Mouse (Mus musculus): ENCODE data around the gene Slc38a7.
"Not testable (repeated sequence)": the region's sequence is repeated elsewhere in the genome, so short reads cannot be mapped to it uniquely, and the experiment has no call there.

Slc38a7 gene

DNA sequence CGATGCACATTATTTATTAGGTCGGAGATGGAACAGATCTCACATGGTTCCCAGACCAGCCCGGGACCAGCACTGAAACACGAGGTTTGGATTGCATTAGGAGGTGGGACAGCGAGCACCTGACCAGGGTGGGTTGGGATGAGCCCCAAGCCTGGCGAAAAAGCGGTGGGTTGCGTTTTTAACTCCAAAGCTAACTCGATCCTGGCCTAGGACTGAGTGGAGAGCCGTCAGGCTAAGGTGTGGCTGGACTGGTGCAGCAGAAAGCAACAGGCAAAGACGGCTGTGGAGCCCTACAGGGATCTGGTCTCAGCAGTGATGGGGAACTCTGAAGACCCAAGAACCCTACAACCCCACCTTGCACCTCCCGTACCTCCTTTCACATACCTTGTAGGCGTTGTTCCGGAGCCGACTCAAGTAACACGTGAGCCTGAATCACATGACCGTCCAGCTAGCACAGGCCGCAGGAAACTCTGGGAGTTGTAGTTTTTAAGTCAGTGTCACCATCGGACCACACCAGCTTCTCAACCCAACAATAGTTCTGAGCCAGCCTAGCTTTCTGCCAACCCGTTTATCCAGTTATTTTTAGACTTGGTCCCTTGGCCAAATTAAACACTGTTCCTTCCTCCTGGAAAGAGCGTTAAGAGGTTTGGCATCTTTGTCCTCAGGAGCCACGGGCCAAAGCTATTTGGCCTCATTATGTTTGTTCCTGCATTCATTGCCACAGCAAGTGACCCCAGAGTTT is at the start of gene Slc38a7:
Gene Slc38a7 (minus strand): TSS at position 438 of the 742 bp plus-strand sequence.
- DNase-seq: peak; percentile 73 to 89

DNA sequence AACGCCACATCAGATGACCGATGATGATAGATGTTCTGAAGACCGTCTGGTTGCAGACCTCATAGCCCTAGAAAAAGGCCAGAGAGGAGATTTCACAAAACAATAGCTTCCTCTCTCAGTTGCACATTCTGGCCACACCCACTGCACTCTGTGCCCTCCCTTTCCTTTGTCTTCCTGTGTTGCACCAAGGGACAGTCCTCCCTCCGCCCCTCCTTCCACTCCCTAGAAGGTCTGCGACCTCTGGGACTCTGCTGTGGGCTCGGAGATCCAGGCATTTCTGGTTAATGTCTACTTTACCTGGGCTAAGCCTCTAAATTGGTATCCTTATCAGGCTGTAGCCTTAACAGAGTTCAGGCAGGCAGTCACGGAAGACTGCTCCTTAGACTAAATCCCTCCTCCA is 48.5 kb upstream of the Slc38a7 start:
- no peak for DNase-seq

DNA sequence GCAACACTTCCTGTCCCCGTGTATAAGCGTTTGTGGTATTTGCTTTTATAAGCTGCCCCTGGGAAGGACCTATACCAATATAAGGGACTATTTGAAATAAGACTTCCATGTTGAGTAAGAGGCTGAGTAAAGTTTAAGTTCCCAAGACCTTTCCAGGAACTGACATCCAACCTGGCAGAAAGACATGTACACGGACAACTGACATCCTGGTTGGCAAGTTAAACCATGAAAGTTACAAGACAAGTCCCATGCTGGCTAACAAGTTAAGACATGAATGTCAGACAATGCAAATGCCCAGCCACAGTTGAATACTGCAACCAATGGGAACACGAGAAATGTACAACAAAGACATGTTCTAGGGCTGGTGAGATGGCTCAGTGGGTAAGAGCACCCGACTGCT is 40.4 kb upstream of the Slc38a7 start:
- DNase-seq: no peak

- DNase-seq: peak; percentile 92 to 97
These were observed 35.2 kb upstream of the Slc38a7 start, which contains the start of gene Got2 for GRCm38 (mm10) chr8:95888285-95889136. Got2 (minus strand) TSS chr8:95888547.

- DNase-seq: peak; percentile 87
These were observed 34.4 kb upstream of the Slc38a7 start for GRCm38 (mm10) chr8:95887578-95888284.

- DNase-seq: peak; percentile 39 to 51
These were observed 33.6 kb upstream of the Slc38a7 start for GRCm38 (mm10) chr8:95886647-95887577.

DNA sequence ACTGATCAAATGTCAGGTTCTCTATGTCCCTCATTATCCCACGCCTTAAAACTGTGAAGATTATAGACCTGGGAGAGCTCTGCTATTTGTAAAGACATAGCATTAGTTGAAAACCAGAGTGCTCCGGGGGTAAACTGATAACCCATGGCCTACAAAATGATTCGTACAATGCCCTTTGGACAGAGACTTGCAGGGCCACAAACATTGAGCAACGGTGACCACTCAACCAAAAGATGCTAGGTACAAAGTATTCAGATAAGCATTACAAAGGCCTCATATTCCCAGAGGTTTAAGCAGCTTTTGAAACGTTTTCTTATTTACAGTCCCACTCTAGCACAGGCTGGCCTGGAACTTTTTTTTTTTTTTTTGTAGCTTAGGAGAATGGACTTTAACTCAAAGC is 32.6 kb upstream of the Slc38a7 start:
- no peak for DNase-seq

DNA sequence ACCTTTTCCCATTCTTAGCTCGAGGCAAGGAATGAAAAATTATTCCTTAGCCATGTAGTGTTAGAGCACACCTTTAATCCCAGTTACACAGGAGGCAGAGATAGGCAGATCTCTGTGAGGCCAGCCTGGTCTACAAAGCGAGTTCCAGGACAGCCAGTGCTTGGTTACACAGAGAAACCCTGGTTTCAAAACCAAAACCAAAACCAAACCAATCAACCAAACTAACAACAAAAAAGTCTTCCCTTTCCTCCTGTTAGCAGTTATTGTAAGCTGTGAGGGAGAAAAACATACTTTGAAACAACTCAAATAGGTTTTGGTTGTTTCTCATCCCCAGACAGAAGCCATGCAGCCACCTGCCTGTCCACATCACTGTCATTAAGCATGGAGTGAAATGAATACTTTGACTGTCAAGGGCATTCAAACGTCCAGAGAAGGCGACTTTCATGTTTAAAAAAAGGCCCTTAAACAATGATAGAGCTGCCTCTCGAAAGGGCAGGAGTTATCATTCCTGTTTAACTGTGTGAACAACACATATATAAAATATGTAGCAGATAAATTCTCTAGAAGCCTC is 32.0 kb upstream of the Slc38a7 start:
- DNase-seq: no peak

- no peak for DNase-seq
These were observed 31.2 kb upstream of the Slc38a7 start for GRCm38 (mm10) chr8:95884491-95884890.

- DNase-seq: no peak
These were observed 28.9 kb upstream of the Slc38a7 start for GRCm38 (mm10) chr8:95882191-95882590.

DNA sequence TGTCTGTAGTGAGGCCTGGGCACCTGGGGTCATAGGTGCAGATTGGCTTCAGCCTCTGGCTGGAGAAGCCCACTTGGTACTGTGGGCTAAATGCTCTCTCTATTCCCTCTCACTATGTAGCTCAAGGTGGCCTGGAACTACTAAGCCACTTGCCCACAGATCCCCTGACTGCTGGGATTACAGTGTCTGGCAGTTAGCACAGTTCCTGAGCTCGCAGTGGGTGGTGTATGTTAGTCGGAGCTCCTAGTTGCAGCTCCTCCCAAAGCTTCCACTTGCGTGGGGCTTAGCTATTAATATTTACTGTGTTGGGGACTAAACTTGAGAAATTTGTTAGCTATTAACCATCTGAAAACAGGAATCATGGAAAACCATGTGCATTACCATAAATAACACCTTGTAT is 28.2 kb upstream of the Slc38a7 start:
- no peak for DNase-seq

- no peak for DNase-seq
These were observed 26.5 kb upstream of the Slc38a7 start for GRCm38 (mm10) chr8:95879823-95880222.

- peak; percentile 26 to 39 for DNase-seq
These were observed 25.0 kb upstream of the Slc38a7 start for GRCm38 (mm10) chr8:95878176-95878962.

GRCm38 (mm10) chr8:95875270-95875669 is 21.9 kb upstream of the Slc38a7 start:
- DNase-seq: no peak

GRCm38 (mm10) chr8:95871690-95872089 is 18.4 kb upstream of the Slc38a7 start:
- DNase-seq: no peak

DNA sequence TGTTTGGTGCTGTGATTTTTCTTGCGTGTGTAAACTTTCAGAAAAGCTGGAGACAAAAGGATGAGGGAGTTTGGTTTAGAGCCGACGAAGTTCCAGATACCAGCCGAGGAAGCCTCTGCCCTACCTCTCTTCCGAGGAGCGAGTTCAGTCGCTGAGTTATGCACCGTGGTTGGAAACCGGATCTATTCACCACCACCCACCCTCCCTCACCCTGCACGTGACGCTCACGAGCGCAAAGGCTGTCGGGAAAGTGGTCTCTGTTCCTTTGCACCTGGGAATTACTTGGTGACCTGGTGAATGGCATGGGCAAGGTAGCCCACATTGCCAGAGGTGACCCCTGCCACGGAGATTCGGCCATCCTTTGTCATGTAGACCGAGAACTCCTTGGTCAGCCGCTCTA is 11.5 kb upstream of the Slc38a7 start:
- not testable (repeated sequence) for DNase-seq

GRCm38 (mm10) chr8:95863761-95864440 is 10.6 kb upstream of the Slc38a7 start:
- DNase-seq: not testable (repeated sequence)

GRCm38 (mm10) chr8:95854174-95854573 is 835 bp upstream of the Slc38a7 start:
- DNase-seq: no peak

- no peak for DNase-seq
These were observed 1.0 kb downstream of the Slc38a7 start for GRCm38 (mm10) chr8:95852290-95852689.

- no peak for DNase-seq
These were observed 3.0 kb downstream of the Slc38a7 start for GRCm38 (mm10) chr8:95850326-95850725.

Measured in cerebellum, adult 18-20 months (tissue).